Mouse (Mus musculus) thymus, postnatal 14 days (tissue): ENCODE measurements around the gene Nfasc.

Experiments used
- DNase-seq: peaks from one replicate; pipeline ENCODE4 v3.0.0; 2021

The Nfasc gene

GRCm38 (mm10) chr1:132727548-132727947 lies 14.0 kb downstream of the Nfasc start:
- no peak for DNase-seq

GRCm38 (mm10) chr1:132722362-132722761 lies 19.2 kb downstream of the Nfasc start:
- DNase-seq = no peak

GRCm38 (mm10) chr1:132721266-132721665 lies 20.3 kb downstream of the Nfasc start:
- DNase-seq = no peak

GRCm38 (mm10) chr1:132718225-132718624 lies 23.4 kb downstream of the Nfasc start:
- DNase-seq = no peak

- no peak for DNase-seq
These were observed 26.6 kb downstream of the Nfasc start for GRCm38 (mm10) chr1:132715044-132715443.

- DNase-seq = no peak
These were observed 32.2 kb downstream of the Nfasc start for GRCm38 (mm10) chr1:132709419-132709818.

- DNase-seq = no peak
These were observed 34.3 kb downstream of the Nfasc start for GRCm38 (mm10) chr1:132707301-132707700.

GRCm38 (mm10) chr1:132703467-132703866 lies 38.1 kb downstream of the Nfasc start:
- DNase-seq = no peak

- no peak for DNase-seq
These were observed 44.7 kb downstream of the Nfasc start for GRCm38 (mm10) chr1:132696926-132697325.

- DNase-seq = no peak
These were observed 45.4 kb downstream of the Nfasc start for GRCm38 (mm10) chr1:132696232-132696631.

- DNase-seq = no peak
These were observed 47.6 kb downstream of the Nfasc start for GRCm38 (mm10) chr1:132694007-132694406.

GRCm38 (mm10) chr1:132689181-132689580 lies 52.4 kb downstream of the Nfasc start:
- DNase-seq = no peak

- no peak for DNase-seq
These were observed 62.7 kb downstream of the Nfasc start for GRCm38 (mm10) chr1:132678935-132679334.

GRCm38 (mm10) chr1:132678076-132678475 lies 63.5 kb downstream of the Nfasc start:
- no peak for DNase-seq

- DNase-seq = no peak
These were observed 68.9 kb downstream of the Nfasc start for GRCm38 (mm10) chr1:132672704-132673103.

- no peak for DNase-seq
These were observed 72.4 kb downstream of the Nfasc start for GRCm38 (mm10) chr1:132669200-132669599.

- DNase-seq = no peak
These were observed 81.2 kb downstream of the Nfasc start for GRCm38 (mm10) chr1:132660354-132660753.

- no peak for DNase-seq
These were observed 82.0 kb downstream of the Nfasc start for GRCm38 (mm10) chr1:132659604-132660003.

GRCm38 (mm10) chr1:132655611-132656010 lies 86.0 kb downstream of the Nfasc start:
- no peak for DNase-seq

- no peak for DNase-seq
These were observed 86.8 kb downstream of the Nfasc start for GRCm38 (mm10) chr1:132654769-132655168.

- no peak for DNase-seq
These were observed 87.6 kb downstream of the Nfasc start for GRCm38 (mm10) chr1:132653841-132654457.

- DNase-seq = no peak
These were observed 88.4 kb downstream of the Nfasc start for GRCm38 (mm10) chr1:132653161-132653560.

- DNase-seq = no peak
These were observed 90.9 kb downstream of the Nfasc start for GRCm38 (mm10) chr1:132650680-132651079.

- no peak for DNase-seq
These were observed 93.6 kb downstream of the Nfasc start for GRCm38 (mm10) chr1:132647958-132648357.

- DNase-seq = no peak
These were observed 100.4 kb downstream of the Nfasc start for GRCm38 (mm10) chr1:132641049-132641795.
